Mouse (Mus musculus) gastrocnemius, postnatal 36 days (tissue): Measurements from ENCODE around the gene Pth2r. TPM values are rescaled to one million over a fixed set of nuclear protein-coding genes. Genes with fewer than 3 reads are reported as not detected.

Experiments
- total RNA-seq, 2 experiments: library from RNA; stranded (reverse); gene quantifications; 2 replicates each; pipeline ENCODE4 v1.2.3; 2021

Pth2r gene
- total RNA-seq, 2 experiments from 2014 or later: not detected

Other genes starting within 250 kb of the Pth2r start
- gene Akr1cl, start 249.3 kb upstream of the Pth2r start, total RNA-seq: not detected
- not detected for gene Cryge, start 230.9 kb upstream of the Pth2r start, total RNA-seq
- not detected for gene Crygd, start 218.6 kb upstream of the Pth2r start, total RNA-seq
- gene Crygc, start 208.4 kb upstream of the Pth2r start, total RNA-seq: not detected
- not detected for gene Crygb, start 199.8 kb upstream of the Pth2r start, total RNA-seq
- gene Cryga, start 178.7 kb upstream of the Pth2r start, total RNA-seq: not detected
- gene Gm28845, start 162.5 kb upstream of the Pth2r start, total RNA-seq: not detected
- not detected for gene D630023F18Rik, start 158.8 kb upstream of the Pth2r start, total RNA-seq
- 10 to 100 TPM; 21.2 to 36.7 TPM for gene Idh1, start 95.6 kb upstream of the Pth2r start, total RNA-seq
- 1 to 10 TPM; 6.4 TPM for gene Pikfyve, start 95.4 kb upstream of the Pth2r start, total RNA-seq